Mouse (Mus musculus) embryonic stem cell, embryonic (primary cell): ENCODE data around the gene Sdhaf4.

ENCODE experiments used
- CTCF ChIA-PET, 4 experiments: fragments of 300-600 bp in 2 of 4; fragments of 350-600 bp in 2 of 4; sonication (Branson Sonifier 250); formaldehyde crosslinking; loops; one replicate each; lab custom pipeline; 2022; ENCODE audit warnings: inconsistent platforms in 2 of 4; lab: Charles Lee
- POLR2A ChIA-PET, 4 experiments: fragments of 300-600 bp in 2 of 4; fragments of 350-600 bp in 2 of 4; sonication (Branson Sonifier 250); formaldehyde crosslinking; loops; one replicate each; lab custom pipeline; 2022; ENCODE audit warnings: antibody characterized with exemption in 4 of 4, inconsistent platforms in 1 of 4; lab: Charles Lee

Sdhaf4 gene

DNA sequence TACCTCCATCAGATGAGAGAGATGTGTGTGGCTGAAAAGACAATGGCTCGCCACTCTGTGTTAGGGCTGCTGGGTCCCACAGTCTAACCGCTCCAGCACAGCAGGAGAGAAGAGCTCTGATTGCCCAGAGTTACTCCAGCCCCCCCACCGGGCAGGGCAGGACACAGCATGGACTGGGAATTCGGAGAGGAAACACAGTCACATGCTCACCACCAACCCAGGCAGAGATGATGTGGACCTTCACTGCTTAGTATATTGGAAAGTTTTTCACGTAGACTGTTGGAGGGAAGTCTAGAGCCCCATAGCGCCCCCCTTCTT, 46.1 kb downstream of the Sdhaf4 start:
- ChIA-PET POLR2A (interaction anchor here in 1 of 4 experiments (1.0 to 1.2 kb wide), 3 partner anchors 9 to 141 kb away, joined by 3 to 5 read pairs (median 5); partner anchors contain the start of genes Fam135a and Sdhaf4), CTCF (interaction anchor here in 2 of 4 experiments (0.8 to 1.3 kb wide), 4 partner anchors 8 to 132 kb away, joined by 3 read pairs; no protein-coding TSS in a partner anchor)

DNA sequence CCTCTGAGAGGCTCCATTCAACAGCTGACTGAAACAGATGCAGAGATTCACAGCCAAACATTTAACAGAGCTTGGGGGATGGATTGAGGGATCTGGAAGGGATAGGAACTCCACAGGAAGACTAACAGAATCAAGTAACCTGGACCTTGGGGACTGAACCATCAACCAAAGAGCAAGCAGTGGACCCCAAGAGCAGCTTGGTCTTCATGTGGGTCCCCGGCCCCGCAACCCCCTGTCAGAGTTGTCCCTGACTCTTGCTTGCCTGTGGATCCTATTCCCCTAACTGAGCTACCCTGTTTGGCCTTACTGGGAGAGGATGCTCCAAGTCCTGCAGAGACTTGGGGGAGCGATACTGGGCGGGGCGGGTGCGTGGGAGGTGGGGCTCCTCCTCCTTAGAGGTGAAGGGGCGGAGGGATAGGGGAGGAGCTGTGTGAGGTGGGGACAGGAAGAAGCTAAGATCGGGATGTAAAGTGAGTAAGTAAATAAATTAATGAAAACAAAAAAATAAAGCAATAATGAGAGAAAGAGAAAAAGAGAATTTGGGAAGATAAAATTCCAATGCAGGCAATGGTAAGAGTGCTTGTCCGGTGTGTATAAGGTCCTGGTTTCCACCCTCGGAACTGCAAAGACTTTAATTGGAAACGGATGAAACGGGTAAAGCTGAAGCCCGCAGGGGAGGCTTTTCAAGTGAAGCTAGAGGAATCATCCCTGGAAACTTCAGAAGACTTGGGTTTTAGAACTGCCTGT, 46.6 kb downstream of the Sdhaf4 start:
- ChIA-PET CTCF (interaction anchor here in 3 of 4 experiments (0.7 to 1.3 kb wide), 5 partner anchors 9 to 133 kb away, joined by 3 read pairs; no protein-coding TSS in a partner anchor), POLR2A (interaction anchor here in 1 of 4 experiments (0.7 to 1.2 kb wide), 4 partner anchors 9 to 141 kb away, joined by 3 to 5 read pairs (median 4); partner anchors contain the start of genes Fam135a and Sdhaf4)

DNA sequence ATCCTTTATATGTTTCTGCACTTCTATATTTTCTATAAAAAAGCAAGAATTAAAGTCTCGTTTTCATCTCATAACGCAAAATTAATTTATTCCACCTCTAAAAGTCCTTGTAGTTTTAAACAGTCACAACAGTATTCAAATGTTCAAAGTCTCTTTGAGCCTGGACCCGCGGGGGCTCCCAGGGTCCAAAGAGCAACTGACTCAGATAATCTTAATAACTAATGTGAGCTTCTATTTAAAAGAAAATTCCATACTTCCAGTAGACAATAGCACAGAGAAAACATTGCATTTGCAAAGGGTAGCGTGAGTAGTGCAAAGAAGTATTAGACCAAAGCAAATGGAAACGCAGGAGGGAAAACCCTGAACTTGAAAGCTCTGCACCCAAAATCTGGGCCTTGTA, 47.4 kb downstream of the Sdhaf4 start:
- POLR2A ChIA-PET = interaction anchor here in 1 of 4 experiments (1.2 kb wide), 1 partner anchor 47 kb away, joined by 3 read pairs; the partner anchor contains the start of gene Sdhaf4
- CTCF ChIA-PET = no interaction called here

DNA sequence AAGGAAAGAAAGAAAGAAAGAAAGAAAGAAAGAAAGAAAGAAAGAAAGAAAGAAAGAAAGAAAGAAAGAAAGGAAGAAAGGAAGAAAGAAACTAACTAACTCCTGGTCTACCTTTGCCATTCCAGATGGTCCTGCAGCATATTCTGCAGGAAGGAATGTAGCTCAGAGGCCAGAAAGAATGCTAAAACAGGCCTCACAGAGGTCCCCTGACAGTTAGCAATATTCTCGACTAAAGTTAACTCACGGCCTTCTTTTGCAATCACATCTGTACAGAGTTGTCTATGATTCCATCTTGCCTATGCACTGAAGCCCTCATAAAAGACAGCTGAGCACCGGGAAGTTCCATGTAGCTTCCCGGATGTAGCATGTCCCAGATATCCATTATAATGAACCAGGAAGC, 49.9 kb downstream of the Sdhaf4 start:
- ChIA-PET CTCF (interaction anchor here in 1 of 4 experiments (0.6 kb wide), 2 partner anchors 26 to 64 kb away, joined by 3 to 6 read pairs; no protein-coding TSS in a partner anchor), POLR2A (interaction anchor here in 2 of 4 experiments (0.7 to 1.7 kb wide), 3 partner anchors 12 to 36 kb away, joined by 3 to 6 read pairs (median 5); no protein-coding TSS in a partner anchor)

DNA sequence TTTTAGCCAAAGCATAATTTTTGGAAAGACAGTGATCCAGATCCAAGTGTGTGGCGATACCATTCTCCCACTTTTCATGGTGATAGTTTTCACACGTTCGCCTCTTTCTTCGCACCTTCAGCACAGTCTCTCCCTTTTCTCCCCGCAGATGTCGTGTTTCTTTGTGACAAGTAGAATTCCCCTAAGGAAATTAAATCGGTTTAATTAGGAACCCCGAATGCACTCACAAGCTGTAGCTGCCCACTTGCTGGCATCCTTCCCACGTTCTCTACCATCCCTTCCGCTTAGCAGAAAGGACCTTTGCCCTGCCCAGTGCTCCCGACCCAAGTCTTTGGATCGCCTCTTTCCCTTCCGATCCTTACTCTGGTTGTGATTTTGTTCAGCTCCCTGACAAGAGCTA, 51.5 kb downstream of the Sdhaf4 start:
- POLR2A ChIA-PET = no interaction called here

DNA sequence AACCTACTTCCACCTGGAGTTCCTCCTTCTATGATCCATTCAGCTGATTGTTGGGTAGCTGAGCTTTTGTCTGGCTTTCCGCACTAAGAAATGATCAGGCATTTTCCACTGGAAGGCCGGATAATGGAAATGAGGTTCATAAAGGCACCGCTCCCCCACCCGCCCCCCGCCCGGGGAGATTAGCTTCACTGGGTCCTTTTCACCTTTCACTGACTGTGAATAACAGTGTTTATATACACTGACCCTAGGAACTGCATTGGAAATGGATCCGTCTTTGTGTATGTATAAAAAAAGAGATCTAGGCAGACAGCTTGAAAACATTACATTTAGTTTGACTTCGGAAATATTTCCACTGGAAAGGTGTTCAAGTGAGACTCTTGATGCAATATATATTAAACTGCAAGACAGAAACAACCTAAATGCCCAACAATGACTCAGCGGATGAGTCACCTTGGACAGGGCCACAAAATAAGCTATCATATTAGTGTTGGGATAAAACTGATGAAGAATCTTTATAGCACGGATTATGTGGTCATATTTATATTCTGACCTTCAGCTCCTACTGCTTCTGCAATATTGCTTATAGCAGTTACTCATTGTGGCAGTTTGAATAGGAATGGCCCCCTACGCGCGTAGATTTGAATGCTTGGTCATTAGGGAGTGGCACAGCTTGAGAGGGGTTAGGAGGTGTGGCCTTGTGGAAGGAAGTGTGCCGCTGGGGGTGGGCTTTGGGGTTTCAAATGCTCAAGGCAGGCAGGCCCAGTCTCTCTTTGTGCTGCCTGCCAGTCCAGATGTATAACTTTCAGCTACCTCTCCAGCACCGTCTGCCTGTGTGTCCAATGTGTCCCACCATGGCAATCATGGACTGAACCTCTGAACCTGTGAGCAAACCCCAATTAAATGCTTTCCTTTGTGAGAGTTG, 56.4 kb downstream of the Sdhaf4 start:
- POLR2A ChIA-PET = no interaction called here
- CTCF ChIA-PET = interaction anchor here in 1 of 4 experiments (0.6 kb wide), 1 partner anchor 1186 kb away, joined by 4 read pairs; no protein-coding TSS in a partner anchor

More for the DNA sequence above, 51.5 kb downstream of the Sdhaf4 start:
- CTCF ChIA-PET = interaction anchor here in 2 of 4 experiments (0.6 kb wide), 2 partner anchors 51 to 183 kb away, joined by 3 to 7 read pairs; no protein-coding TSS in a partner anchor

DNA sequence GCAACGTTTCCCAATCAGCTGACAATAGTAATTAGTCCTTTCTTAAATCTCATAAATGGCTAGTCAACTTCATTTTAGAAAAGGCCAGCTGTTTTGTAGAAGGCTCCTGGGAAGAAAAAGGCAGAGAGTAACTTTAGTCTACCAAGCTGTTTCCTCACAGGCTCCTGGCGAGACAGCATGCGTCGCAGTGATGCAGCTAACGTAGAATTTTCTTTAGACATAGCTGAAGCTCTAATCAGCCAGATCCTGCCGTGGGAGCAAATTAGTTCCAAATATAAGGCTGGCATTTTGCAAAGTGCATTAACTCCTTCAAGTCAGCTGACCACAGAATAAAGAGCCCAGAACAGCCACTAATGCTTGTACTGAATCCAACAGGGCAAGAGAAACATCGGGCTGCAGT, 57.2 kb downstream of the Sdhaf4 start:
- ChIA-PET CTCF (no interaction called here), POLR2A (no interaction called here)
